Comparison of ENCODE assay signal across 14 mouse cellular contexts in genomic region chr4:142903356-142904032, GRCm38 (mm10).
DNase-seq lines count a peak whose midpoint lies in the region; ATAC-seq lines count a peak whose summit lies in the region.
"Had no signal": no experiment of that assay in that cellular context is flagged by ENCODE, and none has a peak within 500 bp of the region (broad histone marks: within the 10 kb centered on the region; RNA-seq: fewer than 3 reads in every experiment).

No protein-coding gene starts in this region.

- DNase-seq in hindbrain, embryonic 11.5 days (ENCODE audit: low spot score) = peak; percentile 13
- DNase-seq in midbrain, embryonic 11.5 days (ENCODE audit: low spot score, missing footprints) = peak; percentile 84
- no peak for DNase-seq in midbrain, embryonic 14.5 days
- peak; percentile 19 to 37 for DNase-seq in adrenal gland, postnatal 36 days
- DNase-seq in Muller cell, postnatal 12 days (ENCODE audit: inconsistent ontology term) = no peak
- DNase-seq: cerebellum, adult 9-11 months had no signal

- no peaks in the 10 kb centered on the region for H3K36me3 ChIP-seq in hindbrain, embryonic 11.5 days (ENCODE audit: control insufficient read depth, insufficient read depth, low read length)
- H3K36me3 ChIP-seq in hindbrain, embryonic 16.5 days (ENCODE audit: control insufficient read depth, insufficient read depth, low read length) = no peaks in the 10 kb centered on the region
- H3K36me3 ChIP-seq in midbrain, embryonic 11.5 days (ENCODE audit: control insufficient read depth, insufficient read depth, low read length) = no peaks in the 10 kb centered on the region
- no peaks in the 10 kb centered on the region for H3K36me3 ChIP-seq in midbrain, embryonic 14.5 days (ENCODE audit: control insufficient read depth, insufficient read depth, low read length)
- no peaks in the 10 kb centered on the region for H3K36me3 ChIP-seq in stomach, embryonic 15.5 days
- H3K36me3 ChIP-seq: embryonic facial prominence, embryonic 15.5 days; limb, embryonic 12.5 days had no signal

- no peak overlapping the region for H3K27ac ChIP-seq in hindbrain, embryonic 11.5 days (ENCODE audit: low read depth, low read length)
- no peak overlapping the region for H3K27ac ChIP-seq in hindbrain, embryonic 16.5 days (ENCODE audit: low read depth, low read length)
- H3K27ac ChIP-seq in midbrain, embryonic 11.5 days (ENCODE audit: low read depth, low read length) = no peak overlapping the region
- no peak overlapping the region for H3K27ac ChIP-seq in midbrain, embryonic 14.5 days (replicated peaks; ENCODE audit: low read depth, low read length)
- H3K27ac ChIP-seq in stomach, embryonic 15.5 days = no peak overlapping the region
- H3K27ac ChIP-seq: embryonic facial prominence, embryonic 15.5 days; hindbrain, embryonic 14.5 days; limb, embryonic 12.5 days had no signal

- no peaks in the 10 kb centered on the region for H3K27me3 ChIP-seq in hindbrain, embryonic 11.5 days (ENCODE audit: control insufficient read depth, insufficient read depth, low read length)
- H3K27me3 ChIP-seq in hindbrain, embryonic 16.5 days (replicated peaks; ENCODE audit: control insufficient read depth, insufficient read depth, low read length) = no peaks in the 10 kb centered on the region
- H3K27me3 ChIP-seq in midbrain, embryonic 11.5 days (ENCODE audit: control insufficient read depth, insufficient read depth, low read length) = no peaks in the 10 kb centered on the region
- no peaks in the 10 kb centered on the region for H3K27me3 ChIP-seq in midbrain, embryonic 14.5 days (ENCODE audit: control insufficient read depth, insufficient read depth, low read length)
- H3K27me3 ChIP-seq in stomach, embryonic 15.5 days (replicated peaks) = no peaks in the 10 kb centered on the region
- H3K27me3 ChIP-seq: embryonic facial prominence, embryonic 15.5 days; limb, embryonic 12.5 days had no signal

- H3K4me2 ChIP-seq in hindbrain, embryonic 11.5 days (replicated peaks; ENCODE audit: low read depth, low read length) = no peak overlapping the region
- H3K4me2 ChIP-seq in hindbrain, embryonic 16.5 days (ENCODE audit: low read length) = no peak overlapping the region
- H3K4me2 ChIP-seq in midbrain, embryonic 11.5 days = no peak overlapping the region
- no peak overlapping the region for H3K4me2 ChIP-seq in midbrain, embryonic 14.5 days (ENCODE audit: low read length)
- H3K4me2 ChIP-seq in stomach, embryonic 15.5 days = no peak overlapping the region
- H3K4me2 ChIP-seq: embryonic facial prominence, embryonic 15.5 days; heart, embryonic 11.5 days; hindbrain, embryonic 14.5 days; limb, embryonic 12.5 days had no signal

- WGBS in hindbrain, embryonic 11.5 days = 81% methylated on average over 9 of the region's 9 CpGs
- 76% methylated on average over 9 of the region's 9 CpGs for WGBS in hindbrain, embryonic 16.5 days
- WGBS in midbrain, embryonic 11.5 days = 79% methylated on average over 9 of the region's 9 CpGs
- 81% methylated on average over 9 of the region's 9 CpGs for WGBS in midbrain, embryonic 14.5 days
- WGBS in stomach, embryonic 15.5 days = 59% methylated on average over 9 of the region's 9 CpGs

- no peak for ATAC-seq in hindbrain, embryonic 11.5 days (ENCODE audit: low FRiP score)
- no peak for ATAC-seq in hindbrain, embryonic 16.5 days
- no peak for ATAC-seq in midbrain, embryonic 11.5 days (ENCODE audit: low FRiP score)
- no peak for ATAC-seq in midbrain, embryonic 14.5 days (ENCODE audit: low FRiP score, low TSS enrichment)
- 0 out of 2 replicates have a peak, but pooled peaks have one; percentile 22 for ATAC-seq in stomach, embryonic 15.5 days (ENCODE audit: insufficient read depth, low FRiP score, low read depth)
- no peak for ATAC-seq in erythroblast, adult 5-6 weeks (replicated peaks; ENCODE audit: low FRiP score, poor library complexity, severe bottlenecking)
- ATAC-seq: CD4-positive, CD25-positive, alpha-beta regulatory T cell, adult 4 months had no signal

- no peak overlapping the region for H3K9ac ChIP-seq in hindbrain, embryonic 11.5 days (ENCODE audit: low read depth, low read length)
- no peak overlapping the region for H3K9ac ChIP-seq in hindbrain, embryonic 16.5 days (ENCODE audit: low read depth, low read length)
- H3K9ac ChIP-seq in midbrain, embryonic 11.5 days (ENCODE audit: low read length) = no peak overlapping the region
- H3K9ac ChIP-seq in midbrain, embryonic 14.5 days (replicated peaks; ENCODE audit: low read length) = no peak overlapping the region
- no peak overlapping the region for H3K9ac ChIP-seq in stomach, embryonic 15.5 days
- H3K9ac ChIP-seq: embryonic facial prominence, embryonic 15.5 days; hindbrain, embryonic 14.5 days; limb, embryonic 12.5 days had no signal

- no peaks in the 10 kb centered on the region for H3K4me1 ChIP-seq in hindbrain, embryonic 11.5 days (replicated peaks; ENCODE audit: control insufficient read depth, insufficient read depth, low read length)
- H3K4me1 ChIP-seq in hindbrain, embryonic 16.5 days (ENCODE audit: control insufficient read depth, insufficient read depth, low read depth, low read length) = no peaks in the 10 kb centered on the region; the same call in 1 of the 2 replicates
- H3K4me1 ChIP-seq in midbrain, embryonic 11.5 days (ENCODE audit: control insufficient read depth, insufficient read depth, low read length) = no peaks in the 10 kb centered on the region
- no peaks in the 10 kb centered on the region for H3K4me1 ChIP-seq in midbrain, embryonic 14.5 days (ENCODE audit: control insufficient read depth, insufficient read depth, low read length)
- no peaks in the 10 kb centered on the region for H3K4me1 ChIP-seq in stomach, embryonic 15.5 days
- H3K4me1 ChIP-seq: embryonic facial prominence, embryonic 15.5 days; limb, embryonic 12.5 days had no signal

- H3K4me3 ChIP-seq in hindbrain, embryonic 11.5 days (ENCODE audit: low read depth, low read length) = no peak overlapping the region
- no peak overlapping the region for H3K4me3 ChIP-seq in hindbrain, embryonic 16.5 days (ENCODE audit: low read length)
- H3K4me3 ChIP-seq in midbrain, embryonic 11.5 days (ENCODE audit: low read depth, low read length) = no peak overlapping the region
- H3K4me3 ChIP-seq in midbrain, embryonic 14.5 days (replicated peaks; ENCODE audit: low read depth, low read length) = no peak overlapping the region
- no peak overlapping the region for H3K4me3 ChIP-seq in stomach, embryonic 15.5 days (replicated peaks)
- H3K4me3 ChIP-seq: embryonic facial prominence, embryonic 15.5 days; limb, embryonic 12.5 days had no signal

- H3K9me3 ChIP-seq in hindbrain, embryonic 11.5 days (ENCODE audit: control insufficient read depth, low read length) = no peaks in the 10 kb centered on the region
- H3K9me3 ChIP-seq in hindbrain, embryonic 16.5 days (ENCODE audit: control insufficient read depth, low read length) = no peaks in the 10 kb centered on the region
- H3K9me3 ChIP-seq in midbrain, embryonic 11.5 days (ENCODE audit: control insufficient read depth, low read length) = no peaks in the 10 kb centered on the region
- H3K9me3 ChIP-seq in midbrain, embryonic 14.5 days (ENCODE audit: control insufficient read depth, low read length) = no peaks in the 10 kb centered on the region
- no peaks in the 10 kb centered on the region for H3K9me3 ChIP-seq in stomach, embryonic 15.5 days
- H3K9me3 ChIP-seq: embryonic facial prominence, embryonic 15.5 days; limb, embryonic 12.5 days had no signal

Comparison
In these comparisons a context has a peak if more than half of its experiments do, and no peak if none do; other contexts are left out.
1. DNase-seq: peak in hindbrain, embryonic 11.5 days (single experiment), midbrain, embryonic 11.5 days (single experiment) and adrenal gland, postnatal 36 days (2 of 2); none in midbrain, embryonic 14.5 days (single experiment) and Muller cell, postnatal 12 days (single experiment).